Mouse (Mus musculus): ENCODE results near the gene Mtcl1. TPM values are rescaled to one million over a fixed set of nuclear protein-coding genes. Genes with fewer than 3 reads are reported as not detected.

Gene Mtcl1
- polyA plus RNA-seq (2014; fragmentation: Nextera tagmentation; extraction: Ambion mirVana), result 1.0 and 1.1 TPM in 2 replicates

DNA sequence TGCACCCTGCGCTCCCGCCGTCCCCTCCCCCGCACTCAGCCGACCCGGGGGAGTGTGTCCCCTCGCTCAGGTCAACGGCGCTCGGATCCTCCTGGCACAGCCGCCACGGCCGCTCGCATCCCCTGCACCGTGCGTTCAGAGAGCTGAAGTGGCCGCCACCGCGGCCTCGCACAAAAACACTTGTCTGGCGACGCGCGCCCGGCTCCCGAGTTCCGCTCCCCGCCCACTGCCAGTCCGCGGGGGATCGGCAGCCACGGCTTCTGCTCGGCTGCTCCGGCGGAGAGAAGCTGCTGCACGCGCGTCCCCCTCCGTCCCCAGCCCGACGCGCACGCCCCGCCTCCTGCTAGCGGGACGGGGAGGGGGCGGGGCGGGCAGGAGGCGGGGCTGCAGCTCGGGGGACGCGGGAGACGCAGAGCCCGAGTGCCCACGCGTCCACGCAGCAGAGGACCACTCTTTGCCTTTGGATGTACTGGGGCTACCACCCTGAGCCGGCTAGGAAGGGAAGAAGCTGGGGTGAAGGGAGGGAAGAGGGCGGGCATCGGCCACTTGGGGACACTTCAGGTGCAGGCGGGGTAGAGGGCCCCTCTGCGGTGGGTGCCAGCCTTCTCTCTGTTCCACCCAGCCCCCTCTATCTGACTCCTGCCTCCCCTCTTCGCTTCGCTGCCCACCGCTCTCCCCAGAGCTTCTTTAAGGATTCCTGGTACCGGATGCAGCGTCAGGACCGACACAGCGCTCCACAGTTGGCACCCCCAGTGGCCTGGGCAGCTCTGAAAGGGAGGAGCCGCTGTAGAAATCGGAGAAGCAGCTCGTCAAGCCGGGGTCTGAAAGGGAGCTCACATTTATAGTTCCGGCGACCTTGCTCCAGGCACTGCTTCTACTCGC lies at the start of gene Mtcl1:
Mtcl1 (minus strand) TSS at position 291 of the 882 bp plus-strand sequence.
- Histone ChIP-seq H3K4me1 (ENCODE audit: control insufficient read depth in 2 of 2, insufficient read depth in 2 of 2, low read length in 2 of 2) (peaks cover 7 to 16% of the 10 kb centered on the region in 2 experiments; a peak in 3 of 4 replicates), H3K9me3 (ENCODE audit: control insufficient read depth, low read length) (no peaks in the 10 kb centered on the region), H3K4me3 (ENCODE audit: control insufficient read depth in 1 of 2, insufficient read depth in 1 of 2, low read depth in 1 of 2, low read length in 2 of 2) (peak within 1 kb of the TSS; percentile 67 to 78), H3K36me3 (ENCODE audit: control insufficient read depth, insufficient read depth, low read length) (no peaks in the 10 kb centered on the region), H3K9ac (ENCODE audit: low read length) (peak within 1 kb of the TSS; percentile 74), H3K27me3 (ENCODE audit: control insufficient read depth, insufficient read depth, low read length) (peaks cover 23% of the 10 kb centered on the region; the same call in 1 of the 2 replicates), H3K27ac (replicated peaks in 1 of 2; ENCODE audit: control insufficient read depth in 1 of 2, insufficient read depth in 1 of 2, low read depth in 2 of 2, low read length in 2 of 2) (peak within 1 kb of the TSS in 1 of 2 experiments; percentile 47; a peak in 2 of 4 replicates), H3K4me2 (ENCODE audit: low read length) (peak within 1 kb of the TSS; percentile 100)
- WGBS, result under 1% methylated on average over 70 of the region's 76 CpGs
- peak; percentile 60 for ATAC-seq (ENCODE audit: insufficient number of reproducible peaks, insufficient read depth, low FRiP score, low read depth)

DNA sequence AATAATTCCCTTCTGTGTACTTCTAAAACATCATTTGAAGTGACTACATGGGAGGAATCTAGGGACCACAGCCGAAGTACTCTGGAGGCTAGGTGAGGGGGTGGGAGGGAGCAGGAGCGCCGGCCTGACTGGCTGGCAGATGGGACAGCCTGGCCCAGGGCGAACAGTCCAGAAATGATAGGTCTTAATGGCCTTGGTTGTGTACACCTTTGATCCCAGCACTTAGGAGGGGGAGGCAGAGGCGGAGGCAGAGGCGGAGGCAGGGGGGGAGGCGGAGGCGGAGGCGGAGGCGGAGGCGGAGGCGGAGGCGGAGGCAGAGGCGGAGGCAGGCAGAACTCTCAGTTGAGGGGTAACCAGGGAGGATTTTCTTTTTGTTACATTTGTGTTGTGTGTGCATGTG lies 49.0 kb upstream of the Mtcl1 start:
- WGBS, result 85% methylated on average over 14 of the region's 14 CpGs

DNA sequence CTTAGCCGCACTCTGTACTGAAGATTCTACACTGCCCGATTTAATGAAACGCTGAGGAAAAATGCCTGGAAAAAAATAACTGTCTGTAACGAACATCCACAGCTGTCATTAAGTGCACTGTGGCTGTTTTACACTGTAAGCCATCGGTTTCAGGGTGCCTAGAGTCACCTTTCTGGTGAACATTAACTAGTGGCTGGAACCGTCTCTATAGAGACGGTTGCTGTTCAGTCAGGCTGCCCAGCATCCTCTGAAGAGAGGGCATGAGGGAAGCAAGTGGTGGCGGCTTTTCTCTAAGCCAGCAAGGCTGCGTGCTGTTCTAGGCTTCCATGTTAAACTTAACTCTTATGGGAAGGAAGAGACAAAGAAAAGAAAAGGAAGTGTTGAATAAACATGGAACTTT lies 47.0 kb upstream of the Mtcl1 start:
- H3K27ac ChIP-seq (replicated peaks in 1 of 2; ENCODE audit: control insufficient read depth in 1 of 2, insufficient read depth in 1 of 2, low read depth in 2 of 2, low read length in 2 of 2), result no peak overlapping the region
- no peak overlapping the region for H3K4me3 ChIP-seq (ENCODE audit: control insufficient read depth in 1 of 2, insufficient read depth in 1 of 2, low read depth in 1 of 2, low read length in 2 of 2)
- WGBS, result 97% methylated on average over 9 of the region's 9 CpGs
- no peaks in the 10 kb centered on the region for H3K27me3 ChIP-seq (ENCODE audit: control insufficient read depth, insufficient read depth, low read length)
- ATAC-seq (ENCODE audit: insufficient number of reproducible peaks, insufficient read depth, low FRiP score, low read depth), result no peak
- H3K4me1 ChIP-seq (ENCODE audit: control insufficient read depth in 2 of 2, insufficient read depth in 2 of 2, low read length in 2 of 2), result no peaks in the 10 kb centered on the region
- H3K9me3 ChIP-seq (ENCODE audit: control insufficient read depth, low read length), result no peaks in the 10 kb centered on the region
- peaks cover 70% of the 10 kb centered on the region for H3K36me3 ChIP-seq (ENCODE audit: control insufficient read depth, insufficient read depth, low read length)
- no peak overlapping the region for H3K4me2 ChIP-seq (ENCODE audit: low read length)
- H3K9ac ChIP-seq (ENCODE audit: low read length), result no peak overlapping the region

More for the DNA sequence above, 49.0 kb upstream of the Mtcl1 start:
- Histone ChIP-seq H3K4me3 (ENCODE audit: control insufficient read depth in 1 of 2, insufficient read depth in 1 of 2, low read depth in 1 of 2, low read length in 2 of 2) (no peak overlapping the region), H3K9ac (ENCODE audit: low read length) (no peak overlapping the region), H3K36me3 (ENCODE audit: control insufficient read depth, insufficient read depth, low read length) (peaks cover 74% of the 10 kb centered on the region), H3K27ac (replicated peaks in 1 of 2; ENCODE audit: control insufficient read depth in 1 of 2, insufficient read depth in 1 of 2, low read depth in 2 of 2, low read length in 2 of 2) (no peak overlapping the region), H3K4me1 (ENCODE audit: control insufficient read depth in 2 of 2, insufficient read depth in 2 of 2, low read length in 2 of 2) (peaks cover 2 to 3% of the 10 kb centered on the region in 2 experiments; a peak in 2 of 4 replicates), H3K27me3 (ENCODE audit: control insufficient read depth, insufficient read depth, low read length) (no peaks in the 10 kb centered on the region), H3K4me2 (ENCODE audit: low read length) (no peak overlapping the region), H3K9me3 (ENCODE audit: control insufficient read depth, low read length) (no peaks in the 10 kb centered on the region)
- no peak for ATAC-seq (ENCODE audit: insufficient number of reproducible peaks, insufficient read depth, low FRiP score, low read depth)

DNA sequence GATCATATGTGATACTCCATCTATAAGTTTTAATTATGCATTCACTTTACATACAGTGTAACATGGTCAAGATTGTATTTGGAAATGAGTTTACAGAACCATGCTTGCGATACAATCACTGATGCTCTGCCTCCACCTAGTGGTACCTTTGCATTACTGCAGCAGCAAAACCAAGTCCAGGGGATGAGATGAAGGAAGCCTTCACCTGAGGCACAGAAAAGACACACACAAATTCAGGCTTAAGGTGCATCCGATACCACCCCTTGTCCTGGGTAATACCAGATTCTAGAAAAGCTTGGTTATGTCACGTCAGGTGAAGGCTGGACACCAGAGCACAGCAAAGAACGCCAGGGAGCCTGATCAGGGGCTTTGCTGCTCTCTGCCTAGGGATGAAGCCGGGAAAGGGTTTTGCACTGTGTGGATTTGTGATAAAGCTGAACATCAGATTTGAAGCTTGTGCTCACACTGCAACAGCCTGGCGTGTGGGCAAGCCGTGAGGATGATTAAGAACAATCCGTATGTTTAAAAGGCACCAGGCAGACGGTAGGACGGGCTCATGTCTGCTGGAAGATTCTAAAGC lies 40.6 kb upstream of the Mtcl1 start:
- whole genome bisulfite sequencing, result 37% methylated on average over 10 of the region's 10 CpGs
- H3K4me3 ChIP-seq (ENCODE audit: control insufficient read depth in 1 of 2, insufficient read depth in 1 of 2, low read depth in 1 of 2, low read length in 2 of 2), result no peak overlapping the region
- no peaks in the 10 kb centered on the region for H3K27me3 ChIP-seq (ENCODE audit: control insufficient read depth, insufficient read depth, low read length)
- H3K27ac ChIP-seq (replicated peaks in 1 of 2; ENCODE audit: control insufficient read depth in 1 of 2, insufficient read depth in 1 of 2, low read depth in 2 of 2, low read length in 2 of 2), result no peak overlapping the region
- no peak for ATAC-seq (ENCODE audit: insufficient number of reproducible peaks, insufficient read depth, low FRiP score, low read depth)
- H3K4me1 ChIP-seq (ENCODE audit: control insufficient read depth in 2 of 2, insufficient read depth in 2 of 2, low read length in 2 of 2), result peaks cover 2 to 5% of the 10 kb centered on the region in 2 experiments; a peak in 2 of 4 replicates
- H3K4me2 ChIP-seq (ENCODE audit: low read length), result no peak overlapping the region
- H3K36me3 ChIP-seq (ENCODE audit: control insufficient read depth, insufficient read depth, low read length), result peaks cover 14% of the 10 kb centered on the region
- H3K9me3 ChIP-seq (ENCODE audit: control insufficient read depth, low read length), result no peaks in the 10 kb centered on the region
- H3K9ac ChIP-seq (ENCODE audit: low read length), result no peak overlapping the region

DNA sequence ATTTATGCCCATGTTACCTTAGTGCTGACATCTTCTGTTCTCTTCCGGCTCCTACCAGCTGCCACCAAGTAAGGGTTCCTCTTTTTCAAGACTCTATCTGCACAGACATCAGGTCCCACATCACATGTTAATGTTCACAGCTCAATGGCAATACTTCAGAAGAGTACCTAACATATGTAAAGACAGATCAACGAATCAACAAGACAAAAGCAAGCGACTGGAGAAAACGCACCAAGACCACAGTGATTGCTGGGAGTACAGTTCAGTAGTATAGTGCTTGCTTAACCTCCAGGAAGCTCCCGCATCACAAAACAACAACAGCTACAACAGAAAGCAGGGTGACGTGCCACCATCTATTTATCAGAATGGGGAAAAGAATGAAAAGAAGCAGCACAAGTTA lies 37.0 kb upstream of the Mtcl1 start:
- 88% methylated on average over 6 of the region's 6 CpGs for WGBS
- Histone ChIP-seq H3K9me3 (ENCODE audit: control insufficient read depth, low read length) (no peaks in the 10 kb centered on the region), H3K4me2 (ENCODE audit: low read length) (no peak overlapping the region), H3K4me1 (ENCODE audit: control insufficient read depth in 2 of 2, insufficient read depth in 2 of 2, low read length in 2 of 2) (peaks cover 2 to 5% of the 10 kb centered on the region in 2 experiments; a peak in 2 of 4 replicates), H3K9ac (ENCODE audit: low read length) (no peak overlapping the region), H3K27ac (replicated peaks in 1 of 2; ENCODE audit: control insufficient read depth in 1 of 2, insufficient read depth in 1 of 2, low read depth in 2 of 2, low read length in 2 of 2) (no peak overlapping the region), H3K4me3 (ENCODE audit: control insufficient read depth in 1 of 2, insufficient read depth in 1 of 2, low read depth in 1 of 2, low read length in 2 of 2) (no peak overlapping the region), H3K27me3 (ENCODE audit: control insufficient read depth, insufficient read depth, low read length) (no peaks in the 10 kb centered on the region), H3K36me3 (ENCODE audit: control insufficient read depth, insufficient read depth, low read length) (no peaks in the 10 kb centered on the region)
- ATAC-seq (ENCODE audit: insufficient number of reproducible peaks, insufficient read depth, low FRiP score, low read depth), result no peak

DNA sequence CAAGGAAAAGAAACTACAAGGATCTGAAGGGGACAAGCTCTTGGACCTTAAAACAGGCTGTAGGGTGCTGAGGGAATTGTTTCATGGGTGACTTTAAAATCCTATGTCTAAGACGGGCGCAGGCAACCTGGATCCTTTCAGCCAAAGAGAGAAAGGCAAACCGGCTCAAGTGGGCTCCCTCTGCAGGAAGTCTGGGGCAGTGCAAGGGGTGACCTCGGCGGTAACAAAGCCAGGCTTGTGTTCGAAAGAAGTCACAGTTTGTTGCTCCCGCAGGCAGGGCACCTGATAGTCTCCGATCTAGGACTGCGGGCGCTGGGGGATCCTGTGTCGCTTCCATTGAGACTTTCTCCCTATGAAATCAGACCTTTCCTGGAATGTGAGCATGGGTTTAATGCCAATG lies 36.2 kb upstream of the Mtcl1 start:
- no peaks in the 10 kb centered on the region for H3K36me3 ChIP-seq (ENCODE audit: control insufficient read depth, insufficient read depth, low read length)
- 0 out of 2 replicates have a peak overlapping the region, but pooled peaks have one; percentile 19 for H3K4me2 ChIP-seq (ENCODE audit: low read length)
- WGBS, result 12% methylated on average over 11 of the region's 11 CpGs
- H3K4me1 ChIP-seq (ENCODE audit: control insufficient read depth in 2 of 2, insufficient read depth in 2 of 2, low read length in 2 of 2), result peaks cover 2 to 5% of the 10 kb centered on the region in 2 experiments; a peak in 2 of 4 replicates
- H3K9ac ChIP-seq (ENCODE audit: low read length), result no peak overlapping the region
- H3K27ac ChIP-seq (replicated peaks in 1 of 2; ENCODE audit: control insufficient read depth in 1 of 2, insufficient read depth in 1 of 2, low read depth in 2 of 2, low read length in 2 of 2), result no peak overlapping the region
- no peaks in the 10 kb centered on the region for H3K9me3 ChIP-seq (ENCODE audit: control insufficient read depth, low read length)
- no peak for ATAC-seq (ENCODE audit: insufficient number of reproducible peaks, insufficient read depth, low FRiP score, low read depth)
- no peaks in the 10 kb centered on the region for H3K27me3 ChIP-seq (ENCODE audit: control insufficient read depth, insufficient read depth, low read length)
- no peak overlapping the region for H3K4me3 ChIP-seq (ENCODE audit: control insufficient read depth in 1 of 2, insufficient read depth in 1 of 2, low read depth in 1 of 2, low read length in 2 of 2)

DNA sequence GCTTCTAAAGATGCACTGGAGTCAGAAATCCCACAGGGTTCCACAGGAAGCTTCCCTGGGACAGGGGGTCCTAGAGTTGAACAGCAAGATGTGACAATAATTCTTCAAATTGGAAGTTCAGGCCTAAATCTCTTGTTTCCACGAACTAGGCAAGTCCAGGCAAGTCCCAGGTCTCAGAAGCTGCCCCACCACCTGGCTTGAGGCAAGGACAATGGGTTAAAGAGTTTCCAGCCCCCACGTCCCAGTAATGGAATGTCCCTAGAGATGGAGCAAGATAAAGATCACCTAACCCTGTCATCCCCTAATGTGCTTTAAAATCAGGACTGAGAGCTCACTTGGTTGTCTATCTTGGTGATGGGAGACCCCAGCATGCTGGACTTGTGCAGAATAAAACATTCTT lies 35.4 kb upstream of the Mtcl1 start:
- 49% methylated on average over 2 of the region's 2 CpGs for WGBS
- ATAC-seq (ENCODE audit: insufficient number of reproducible peaks, insufficient read depth, low FRiP score, low read depth), result no peak
- no peaks in the 10 kb centered on the region for H3K27me3 ChIP-seq (ENCODE audit: control insufficient read depth, insufficient read depth, low read length)
- H3K9me3 ChIP-seq (ENCODE audit: control insufficient read depth, low read length), result no peaks in the 10 kb centered on the region
- H3K9ac ChIP-seq (ENCODE audit: low read length), result no peak overlapping the region
- no peak overlapping the region for H3K4me3 ChIP-seq (ENCODE audit: control insufficient read depth in 1 of 2, insufficient read depth in 1 of 2, low read depth in 1 of 2, low read length in 2 of 2)
- H3K27ac ChIP-seq (replicated peaks in 1 of 2; ENCODE audit: control insufficient read depth in 1 of 2, insufficient read depth in 1 of 2, low read depth in 2 of 2, low read length in 2 of 2), result no peak overlapping the region
- peaks cover 7 to 13% of the 10 kb centered on the region in 2 experiments; a peak in 3 of 4 replicates for H3K4me1 ChIP-seq (ENCODE audit: control insufficient read depth in 2 of 2, insufficient read depth in 2 of 2, low read length in 2 of 2)
- no peaks in the 10 kb centered on the region for H3K36me3 ChIP-seq (ENCODE audit: control insufficient read depth, insufficient read depth, low read length)
- no peak overlapping the region for H3K4me2 ChIP-seq (ENCODE audit: low read length)

All from heart, embryonic 14.5 days (tissue).